Mouse (Mus musculus) brain, embryonic 14.5 days (tissue): ENCODE data around the gene Dusp5. TPM values are rescaled to one million over a fixed set of nuclear protein-coding genes. Genes with fewer than 3 reads are reported as not detected.
"Not testable (repeated sequence)": the region's sequence is repeated elsewhere in the genome, so short reads cannot be mapped to it uniquely, and the experiment has no call there.

Experiments
- DNase-seq: peaks from one replicate; pipeline ENCODE4 v3.0.0-alpha.2; 2011; ENCODE audit warnings: low read depth
- CTCF ChIP-seq: fragments of 200-500 bp; IDR thresholded peaks from 2 replicates; pipeline ENCODE4 v1.5.1; 2012; ENCODE audit warnings: inconsistent platforms, mild to moderate bottlenecking, moderate library complexity, borderline replicate concordance; ENCODE audit not compliant: insufficient read depth, insufficient read length; ENCODE audit errors: extremely low read depth
- POLR2A ChIP-seq: fragments of 200-500 bp; IDR thresholded peaks from 2 replicates; pipeline ENCODE4 v1.6.1; 2012; ENCODE audit warnings: mild to moderate bottlenecking, inconsistent platforms, borderline replicate concordance; ENCODE audit not compliant: poor library complexity, insufficient read depth, insufficient read length, severe bottlenecking; ENCODE audit errors: extremely low read depth
- polyA plus RNA-seq: library from polyadenylated mRNA; depleted of rRNA; stranded (reverse); fragments of >200 nt; gene quantifications from 2 replicates; pipeline ENCODE4 v1.2.3, GENCODE M21; 2012

Gene Dusp5
- polyA plus RNA-seq, 1 experiment, result 2.5 TPM

DNA sequence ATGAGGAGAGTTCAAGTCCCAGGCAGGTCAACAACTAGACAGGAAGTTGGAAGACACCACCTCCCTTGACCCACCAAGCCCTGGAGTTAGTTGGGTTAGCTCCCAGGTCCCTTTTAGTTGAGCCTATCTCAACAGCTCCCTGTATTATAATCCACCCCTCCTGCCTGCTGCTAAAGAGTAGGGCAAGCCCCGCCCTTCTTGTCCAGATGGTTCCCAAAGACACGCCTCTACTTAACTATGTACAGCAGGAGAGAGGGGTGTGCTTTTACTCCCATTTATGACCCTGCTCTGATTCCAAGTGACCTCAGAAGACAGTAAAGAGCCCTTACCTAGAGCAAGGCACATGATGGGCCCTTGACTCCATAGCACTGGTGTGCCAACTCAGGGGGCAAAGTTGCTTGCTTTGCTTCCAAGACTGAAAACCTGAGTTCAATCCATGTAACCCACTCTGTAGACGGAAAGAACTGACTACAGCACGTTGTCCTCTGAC, 29.4 kb upstream of the Dusp5 start:
- DNase-seq, result no peak
- no peak for TF ChIP-seq CTCF

DNA sequence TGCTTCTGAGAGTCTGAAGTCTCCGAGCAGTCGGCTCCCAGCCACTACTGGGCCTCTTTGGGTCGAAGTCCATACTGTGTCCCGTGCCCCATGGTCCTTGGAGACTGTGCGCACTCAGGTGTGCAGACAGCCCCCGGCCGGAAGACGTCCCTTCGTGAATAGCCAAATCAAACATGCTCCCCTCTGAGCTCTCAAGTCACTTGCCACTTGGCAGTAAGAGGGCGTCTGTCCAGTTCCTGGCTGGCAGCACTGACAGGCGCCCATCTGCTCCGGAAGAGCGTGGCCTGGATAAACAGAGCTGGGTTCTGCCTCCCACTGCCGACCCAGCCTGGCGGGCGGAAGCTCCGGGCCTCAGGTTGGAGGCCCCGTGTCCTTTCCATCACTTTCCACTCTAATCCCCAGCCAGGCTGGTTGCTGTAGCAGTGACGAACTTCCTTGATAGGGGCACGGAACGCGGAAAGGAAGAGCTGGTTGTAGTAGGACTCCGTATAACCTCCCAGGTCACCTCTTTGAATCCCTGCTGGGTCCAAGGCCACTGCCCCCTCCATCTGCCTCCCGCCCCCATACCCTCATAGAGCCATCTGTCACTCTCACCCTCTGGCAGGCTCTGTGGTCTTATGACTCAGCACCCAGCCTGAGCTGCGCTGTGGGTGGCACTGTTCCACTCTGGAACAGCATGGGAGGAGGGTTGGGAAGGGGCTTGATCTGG, 28.5 kb upstream of the Dusp5 start:
- TF ChIP-seq POLR2A (no peak), CTCF (no peak)
- peak; percentile 32 for DNase-seq

DNA sequence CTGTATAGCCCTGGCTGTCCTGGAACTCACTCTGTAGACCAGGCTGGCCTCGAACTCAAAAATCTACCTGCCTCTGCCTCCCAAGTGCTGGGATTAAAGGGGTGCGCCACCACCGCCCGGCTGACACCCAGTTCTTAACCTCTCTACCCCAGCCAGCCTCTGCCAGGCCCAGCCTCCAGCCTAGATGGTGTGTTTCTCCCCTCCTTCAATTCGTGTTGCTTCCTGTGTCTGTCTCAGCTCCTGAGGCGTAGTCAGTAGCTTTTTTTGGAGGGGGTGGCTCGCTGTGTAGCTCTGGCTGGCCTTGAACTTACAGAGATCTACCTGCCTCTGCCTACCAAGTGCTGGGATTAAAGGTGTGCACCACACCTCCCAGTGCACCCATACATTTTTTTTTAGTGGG, 27.7 kb upstream of the Dusp5 start:
- not testable (repeated sequence) for DNase-seq

DNA sequence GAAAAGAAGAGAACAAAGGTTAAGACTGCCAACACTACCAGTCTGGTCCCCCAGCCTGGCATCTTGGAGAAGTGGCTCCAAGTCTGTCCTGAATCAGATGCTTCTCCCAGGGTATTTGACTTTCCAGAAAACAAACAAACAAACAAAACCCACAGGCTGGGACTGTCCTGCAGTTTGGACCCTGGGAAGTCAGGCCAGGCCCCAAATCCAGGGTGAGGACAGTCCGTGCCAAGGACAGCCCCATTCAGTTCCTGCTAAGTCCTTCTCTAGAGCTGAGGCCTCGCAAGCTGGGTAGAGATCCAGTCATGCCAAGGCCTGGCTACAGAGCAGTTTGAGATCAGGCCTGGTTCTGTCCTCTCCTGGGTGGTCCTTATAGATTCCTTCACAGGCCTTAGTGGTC, 27.1 kb upstream of the Dusp5 start:
- no peak for TF ChIP-seq POLR2A
- TF ChIP-seq CTCF, result no peak
- no peak for DNase-seq

DNA sequence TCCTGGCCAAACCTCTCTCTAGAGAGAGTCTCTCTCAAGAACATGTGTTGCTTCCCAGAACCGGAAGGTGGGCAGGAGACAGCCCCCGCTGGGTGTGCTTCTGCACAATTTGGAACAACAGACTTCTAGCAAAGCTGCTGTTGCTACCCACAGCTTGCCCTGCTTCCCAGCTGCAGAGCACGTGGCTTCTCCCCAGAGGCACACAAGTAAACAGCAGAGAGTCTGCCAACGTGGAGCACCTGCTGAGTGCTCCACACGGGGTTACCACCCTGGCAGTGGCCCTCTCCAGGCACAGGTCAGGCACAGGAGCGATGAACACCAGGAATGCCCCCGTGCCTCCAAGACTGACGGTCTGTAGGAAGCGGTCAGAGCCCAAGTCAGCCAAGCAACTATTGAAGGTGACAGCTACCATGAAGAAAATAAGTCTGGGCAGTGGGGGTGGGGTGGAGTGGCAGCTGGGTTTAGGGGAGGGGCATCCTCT, 26.0 kb upstream of the Dusp5 start:
- TF ChIP-seq CTCF (no peak), POLR2A (no peak)
- peak; percentile 30 for DNase-seq

DNA sequence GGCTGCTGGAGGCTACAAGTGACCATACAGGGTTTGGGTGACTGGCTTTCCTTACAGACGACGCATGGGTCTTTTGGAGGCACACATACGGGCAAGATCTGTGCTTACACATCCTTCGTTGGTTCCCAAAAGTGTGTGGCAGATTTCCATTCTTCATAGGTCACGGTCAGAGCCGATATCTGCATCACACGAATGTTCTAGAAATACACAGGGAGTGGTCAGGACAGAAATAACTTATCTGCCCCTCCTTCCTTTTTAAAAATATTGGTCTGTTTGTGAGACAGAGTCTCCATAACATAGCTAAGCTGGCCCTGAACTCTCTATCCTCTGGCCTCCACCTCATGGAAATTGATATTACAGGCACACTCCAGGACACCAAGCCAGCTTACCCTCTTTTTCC, 24.7 kb upstream of the Dusp5 start:
- TF ChIP-seq CTCF, result no peak
- TF ChIP-seq POLR2A, result no peak
- no peak for DNase-seq

DNA sequence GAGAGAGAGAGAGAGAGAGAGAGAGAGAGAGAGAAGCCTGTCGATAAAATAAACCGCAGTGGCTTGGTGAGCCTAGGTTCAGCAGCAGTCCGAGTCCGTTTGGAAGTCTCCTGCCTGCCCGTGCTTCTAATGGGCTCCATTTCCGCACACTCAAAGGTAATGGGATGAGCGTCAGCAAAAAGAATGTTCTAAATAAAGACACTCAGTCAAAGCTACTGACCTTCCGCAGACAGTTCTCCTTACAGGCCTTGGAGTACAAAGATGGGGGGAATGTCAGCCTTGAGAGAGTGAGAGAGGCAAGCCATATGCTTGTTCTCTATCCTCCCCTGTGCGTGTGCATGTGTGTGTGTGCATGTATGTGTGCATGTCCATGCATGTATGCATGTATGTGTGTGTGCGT, 23.2 kb upstream of the Dusp5 start:
- no peak for TF ChIP-seq POLR2A
- TF ChIP-seq CTCF, result no peak
- DNase-seq, result no peak

DNA sequence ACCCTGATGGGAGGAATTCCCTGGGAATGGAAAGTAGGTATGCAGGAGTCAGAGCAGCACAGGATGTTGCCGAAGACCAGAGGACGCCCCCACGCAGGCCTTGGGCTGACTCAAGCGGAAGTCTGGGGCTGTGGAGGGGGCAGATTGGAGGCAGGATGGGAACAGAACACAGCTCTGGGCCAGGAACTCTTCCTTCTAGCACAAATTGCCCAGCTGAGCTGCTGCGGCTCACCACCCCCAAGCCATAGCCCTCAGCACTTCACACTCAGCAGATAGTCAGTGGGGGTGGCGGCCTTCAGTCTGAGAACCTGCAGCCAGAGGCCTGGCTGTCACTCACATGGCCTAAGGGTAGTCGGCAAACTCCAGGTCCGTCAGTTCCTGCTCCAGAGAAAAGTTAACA, 21.4 kb upstream of the Dusp5 start:
- no peak for DNase-seq
- TF ChIP-seq CTCF (no peak), POLR2A (no peak)

DNA sequence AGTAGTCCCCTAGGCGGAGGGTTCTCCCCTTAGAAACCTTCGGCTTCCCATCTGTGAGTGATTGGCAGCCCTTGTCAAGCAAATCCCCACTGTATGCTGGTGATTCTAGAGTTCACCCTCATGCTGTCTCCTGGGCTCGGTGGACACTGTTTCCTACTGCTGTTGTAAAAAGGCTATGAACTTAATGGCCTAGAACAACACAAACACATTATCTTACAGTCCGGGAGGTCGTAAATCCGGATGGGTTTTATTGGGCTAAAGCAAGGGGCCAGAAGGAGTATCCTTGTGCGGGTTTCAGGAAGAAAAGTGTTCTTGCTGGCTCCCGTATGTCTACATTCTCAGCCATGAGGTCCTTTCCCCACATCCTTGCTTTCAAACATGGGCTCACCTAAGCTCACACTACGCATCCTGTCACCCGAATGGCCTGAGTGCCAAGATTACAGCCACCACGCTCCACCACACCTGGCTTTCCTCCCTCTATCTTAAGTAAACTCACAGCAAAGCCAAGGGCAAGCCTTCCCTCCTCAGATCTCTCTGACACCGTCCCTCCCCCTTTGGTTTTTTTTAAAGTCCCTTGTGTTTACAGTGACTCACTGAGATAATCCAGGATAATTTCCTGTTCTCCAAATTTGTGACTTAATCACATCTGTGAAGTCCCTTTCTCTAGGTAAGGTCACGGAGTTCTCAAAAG, 17.5 kb upstream of the Dusp5 start:
- DNase-seq, result no peak
- TF ChIP-seq POLR2A (no peak), CTCF (no peak)

DNA sequence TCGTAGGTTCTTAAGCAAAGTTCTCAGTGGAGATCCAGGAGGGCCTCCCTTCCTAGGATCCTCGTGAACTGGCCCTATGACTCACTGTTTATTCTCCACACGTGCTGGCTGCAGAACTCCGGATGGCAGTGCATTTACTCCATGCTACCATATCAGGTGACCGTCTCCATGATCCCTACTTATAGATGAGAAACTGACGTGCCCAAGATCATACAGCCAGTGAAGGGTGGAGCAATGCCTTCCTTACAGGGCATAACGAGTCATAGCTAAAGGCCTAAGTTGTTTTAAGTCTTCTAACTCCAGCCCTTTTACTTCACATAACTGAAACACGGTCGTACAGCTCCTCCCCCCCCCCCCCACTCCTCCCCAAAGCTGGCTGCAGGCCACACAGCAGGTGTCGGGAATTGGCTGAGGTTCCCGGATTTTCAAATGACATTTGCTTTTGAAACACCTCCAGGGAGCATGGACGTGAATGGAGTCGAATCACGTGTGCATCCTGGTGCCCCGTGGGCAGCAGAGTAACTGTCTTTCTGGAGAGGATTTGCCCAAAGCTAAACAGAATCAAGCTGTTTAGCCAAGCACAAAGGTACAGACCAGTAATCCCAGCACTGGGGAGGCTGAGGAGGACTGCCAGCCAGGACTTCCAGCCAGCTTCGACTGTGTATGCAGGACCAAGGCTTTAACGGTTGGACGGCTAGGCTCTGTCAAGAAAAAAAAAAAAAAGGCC, 11.4 kb upstream of the Dusp5 start:
- TF ChIP-seq POLR2A (no peak), CTCF (no peak)
- peak; percentile 91 for DNase-seq

DNA sequence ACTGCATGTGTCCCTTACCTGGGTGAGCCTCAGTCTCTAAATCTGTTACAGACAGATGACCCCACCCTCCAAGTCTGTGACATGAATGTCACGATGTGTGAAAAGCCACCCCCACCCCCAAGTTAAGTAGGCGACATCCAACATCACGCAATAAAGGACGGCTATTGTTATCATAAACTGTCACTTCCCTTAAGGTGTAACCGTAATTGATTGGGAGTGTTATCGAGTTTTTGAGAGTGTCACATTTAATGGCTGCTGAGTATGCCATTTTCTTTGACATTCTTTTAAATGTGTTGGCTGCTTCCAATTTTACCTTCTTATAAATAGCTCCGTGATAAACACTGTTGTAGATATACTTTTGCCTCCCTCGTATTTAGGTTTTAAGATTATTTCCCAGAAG, 9.4 kb upstream of the Dusp5 start:
- DNase-seq, result no peak
- TF ChIP-seq CTCF (no peak), POLR2A (no peak)

DNA sequence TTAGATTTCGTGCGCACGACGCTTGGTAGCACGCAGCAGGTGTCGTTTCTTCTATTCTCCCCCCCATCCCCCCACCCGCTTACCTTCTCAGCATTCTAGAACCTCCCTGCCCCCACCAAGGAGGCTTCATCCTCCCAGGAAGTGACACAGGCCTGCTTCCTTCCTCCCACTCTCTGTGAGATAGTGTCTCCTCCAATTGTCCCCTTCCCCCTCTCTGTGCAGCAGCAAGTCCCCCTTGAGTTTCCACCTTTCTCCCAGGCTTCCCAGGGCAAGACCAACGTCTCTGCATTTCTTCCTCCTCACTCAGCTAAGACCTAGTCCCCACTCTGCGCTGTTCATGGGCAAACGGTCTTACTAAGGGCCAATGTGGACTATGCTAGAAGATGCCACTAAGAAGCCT, 8.9 kb upstream of the Dusp5 start:
- TF ChIP-seq POLR2A (no peak), CTCF (no peak)

More for the DNA sequence above, 8.9 kb upstream of the Dusp5 start:
- no peak for DNase-seq
